Mouse (Mus musculus) thymus, adult 2 months (tissue): ENCODE data around the gene Sowaha.

ENCODE experiments used
- CTCF ChIP-seq: fragments of 200-500 bp; IDR thresholded peaks from 2 replicates; pipeline ENCODE4 v1.5.1; 2012; ENCODE audit warnings: mild to moderate bottlenecking, control low read depth, low read length, moderate library complexity, borderline replicate concordance; ENCODE audit not compliant: control insufficient read depth, poor library complexity, insufficient read depth; ENCODE audit errors: extremely low read depth
- POLR2A ChIP-seq: fragments of 200-500 bp; IDR thresholded peaks from 2 replicates; pipeline ENCODE4 v1.6.1; 2012; ENCODE audit warnings: mild to moderate bottlenecking, low read length, control low read depth, moderate library complexity; ENCODE audit not compliant: control insufficient read depth, poor library complexity, insufficient read depth; ENCODE audit errors: extremely low read depth

DNA sequence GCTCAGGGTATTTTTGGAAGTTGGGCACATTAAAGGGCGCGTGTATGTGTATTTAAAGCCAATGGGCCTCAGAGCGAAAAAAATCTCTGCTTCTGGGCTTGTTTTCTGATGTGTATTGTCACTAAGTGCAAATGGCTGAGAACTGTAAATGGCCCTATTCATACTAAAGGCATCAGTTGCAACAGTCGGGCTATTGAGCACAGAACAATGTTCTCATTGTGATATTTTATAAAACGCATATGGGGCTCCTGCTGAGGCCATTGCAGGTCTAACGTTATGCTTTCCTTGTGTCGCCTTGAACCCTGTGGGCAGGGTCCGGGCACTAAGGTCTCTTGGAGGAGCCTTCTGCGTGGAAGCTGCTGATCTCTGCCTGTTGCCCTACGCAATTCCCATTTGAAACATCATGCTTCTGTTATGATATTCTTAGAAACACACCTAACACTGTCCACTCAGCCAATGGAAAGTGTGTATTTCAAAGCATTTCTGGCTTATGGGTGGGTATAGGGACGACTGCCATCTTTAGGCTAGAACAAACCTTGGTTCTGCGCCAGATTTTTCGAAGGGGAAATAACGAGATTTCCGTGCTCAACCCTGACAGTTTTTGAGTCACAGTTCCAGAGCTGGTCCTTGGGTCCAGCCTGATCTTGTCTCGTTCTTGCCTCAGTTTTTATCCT lies 10.6 kb downstream of the Sowaha start:
- TF ChIP-seq CTCF (no peak), POLR2A (no peak)
